Mouse (Mus musculus) kidney, embryonic 15.5 days (tissue): ENCODE results near the gene Nucks1. TPM values are rescaled to one million over a fixed set of nuclear protein-coding genes. Genes with fewer than 3 reads are reported as not detected.
A peak's percentile ranks its signal among the peaks of the same experiment; 100 is the strongest.

Experiments used
- ATAC-seq: fragments of 200-750 bp; cut with Nextera tagmentation; replicated peaks from 2 replicates; pipeline ENCODE4 v1.8.0; 2017; ENCODE audit warnings: moderate TSS enrichment; ENCODE audit not compliant: low FRiP score
- H3K27ac ChIP-seq: fragments of 300-500 bp; sonication (generic); 2 replicates; pipeline ENCODE4 v1.5.1; 2015; ENCODE audit warnings: mild to moderate bottlenecking, inconsistent platforms
- H3K27me3 ChIP-seq: fragments of 300-500 bp; sonication (generic); 2 replicates; pipeline ENCODE4 v1.6.1; 2015; ENCODE audit warnings: inconsistent platforms
- H3K36me3 ChIP-seq: fragments of 300-500 bp; sonication (generic); 2 replicates; pipeline ENCODE4 v1.6.1; 2015; ENCODE audit warnings: inconsistent platforms
- H3K4me1 ChIP-seq: fragments of 300-500 bp; sonication (generic); 2 replicates; pipeline ENCODE4 v1.6.1; 2015; ENCODE audit warnings: inconsistent platforms
- H3K4me2 ChIP-seq: fragments of 300-500 bp; sonication (generic); 2 replicates; pipeline ENCODE4 v1.6.1; 2015; ENCODE audit warnings: moderate library complexity, mild to moderate bottlenecking, inconsistent platforms
- H3K4me3 ChIP-seq: fragments of 300-500 bp; sonication (generic); replicated peaks from 2 replicates; pipeline ENCODE4 v1.5.1; 2015; ENCODE audit warnings: mild to moderate bottlenecking, inconsistent platforms
- H3K9ac ChIP-seq: fragments of 300-500 bp; sonication (generic); 2 replicates; pipeline ENCODE4 v1.6.1; 2015; ENCODE audit warnings: mild to moderate bottlenecking, inconsistent platforms
- H3K9me3 ChIP-seq: fragments of 300-500 bp; sonication (generic); replicated peaks from 2 replicates; pipeline ENCODE4 v1.6.1; 2016; ENCODE audit warnings: inconsistent platforms
- WGBS: fragments of 180-500 bp; shearing (Covaris S2); methylation state at CpG from one replicate; pipeline ENCODE4 v1.1.7; 2015; ENCODE audit warnings: mixed read lengths; 5-methylcytosine and 5-hydroxymethylcytosine counted together
- polyA plus RNA-seq: library from polyadenylated mRNA; unstranded; fragments of >200 nt; fragmentation: Nextera tagmentation; extraction: Ambion mirVana; gene quantifications from 2 replicates; pipeline ENCODE4 v1.2.1, GENCODE M21; 2015

Gene Nucks1
- polyA plus RNA-seq, 1 experiment from 2014 or later = 85.7 TPM

GRCm38 (mm10) chr1:131970322-131970660 lies 60.0 kb downstream of the Nucks1 start:
- H3K27ac ChIP-seq = peak overlapping the region; percentile 88

GRCm38 (mm10) chr1:131970661-131971520 lies 60.6 kb downstream of the Nucks1 start:
- no peak for ATAC-seq
- peak overlapping the region; percentile 88 for H3K27ac ChIP-seq
- peaks cover 78% of the 10 kb centered on the region for H3K4me1 ChIP-seq
- no peak overlapping the region for H3K9ac ChIP-seq
- no peaks in the 10 kb centered on the region for H3K36me3 ChIP-seq
- WGBS = 11% methylated on average over 16 of the region's 16 CpGs
- H3K9me3 ChIP-seq = no peaks in the 10 kb centered on the region
- H3K27me3 ChIP-seq = 0 out of 2 replicates have a peak, but pooled peaks cover 3% of the 10 kb centered on the region
- H3K4me3 ChIP-seq = 0 out of 2 replicates have a peak overlapping the region, but pooled peaks have one; percentile 2
- peak overlapping the region; percentile 29 for H3K4me2 ChIP-seq

More at GRCm38 (mm10) chr1:131970322-131970660, 60.0 kb downstream of the Nucks1 start:
- Histone ChIP-seq H3K4me3 (0 out of 2 replicates have a peak overlapping the region, but pooled peaks have one; percentile 2), H3K4me1 (peaks cover 83% of the 10 kb centered on the region), H3K36me3 (no peaks in the 10 kb centered on the region), H3K9me3 (no peaks in the 10 kb centered on the region), H3K9ac (no peak overlapping the region), H3K27me3 (0 out of 2 replicates have a peak, but pooled peaks cover 3% of the 10 kb centered on the region), H3K4me2 (no peak overlapping the region)
- WGBS = 47% methylated on average over 5 of the region's 5 CpGs
- ATAC-seq = no peak

- peaks cover 70% of the 10 kb centered on the region for H3K4me1 ChIP-seq
- 21% methylated on average over 15 of the region's 15 CpGs for WGBS
- H3K36me3 ChIP-seq = no peaks in the 10 kb centered on the region
- no peaks in the 10 kb centered on the region for H3K9me3 ChIP-seq
- peak; percentile 71 for ATAC-seq
- H3K4me2 ChIP-seq = peak overlapping the region; percentile 34
- H3K27me3 ChIP-seq = 0 out of 2 replicates have a peak, but pooled peaks cover under 1% of the 10 kb centered on the region
- no peak overlapping the region for H3K4me3 ChIP-seq
- H3K9ac ChIP-seq = no peak overlapping the region
- peak overlapping the region; percentile 88 for H3K27ac ChIP-seq
Measured at GRCm38 (mm10) chr1:131971771-131972497, 61.6 kb downstream of the Nucks1 start.

GRCm38 (mm10) chr1:131972498-131973334 lies 62.4 kb downstream of the Nucks1 start:
- Histone ChIP-seq H3K9me3 (no peaks in the 10 kb centered on the region), H3K4me3 (no peak overlapping the region), H3K36me3 (0 out of 2 replicates have a peak, but pooled peaks cover 2% of the 10 kb centered on the region), H3K27ac (peak overlapping the region; percentile 88), H3K4me1 (peaks cover 62% of the 10 kb centered on the region), H3K9ac (no peak overlapping the region), H3K27me3 (0 out of 2 replicates have a peak, but pooled peaks cover 4% of the 10 kb centered on the region), H3K4me2 (peak overlapping the region; percentile 34)
- peak; percentile 75 for ATAC-seq
- WGBS = 20% methylated on average over 13 of the region's 13 CpGs

GRCm38 (mm10) chr1:131973991-131974390 lies 63.7 kb downstream of the Nucks1 start:
- no peak overlapping the region for H3K27ac ChIP-seq
- no peak for ATAC-seq
- no peak overlapping the region for H3K4me2 ChIP-seq
- 0 out of 2 replicates have a peak, but pooled peaks cover 4% of the 10 kb centered on the region for H3K27me3 ChIP-seq
- H3K9me3 ChIP-seq = no peaks in the 10 kb centered on the region
- H3K9ac ChIP-seq = no peak overlapping the region
- WGBS = 74% methylated on average over 6 of the region's 6 CpGs
- 0 out of 2 replicates have a peak, but pooled peaks cover 4% of the 10 kb centered on the region for H3K36me3 ChIP-seq
- H3K4me1 ChIP-seq = peaks cover 51% of the 10 kb centered on the region
- H3K4me3 ChIP-seq = no peak overlapping the region

- Histone ChIP-seq H3K36me3 (0 out of 2 replicates have a peak, but pooled peaks cover 4% of the 10 kb centered on the region), H3K9me3 (no peaks in the 10 kb centered on the region), H3K4me1 (peaks cover 26% of the 10 kb centered on the region), H3K27ac (no peak overlapping the region), H3K9ac (no peak overlapping the region), H3K4me2 (no peak overlapping the region), H3K27me3 (0 out of 2 replicates have a peak, but pooled peaks cover 4% of the 10 kb centered on the region), H3K4me3 (no peak overlapping the region)
- WGBS = 92% methylated on average over 5 of the region's 5 CpGs
- no peak for ATAC-seq
Measured at GRCm38 (mm10) chr1:131976886-131977285, 66.6 kb downstream of the Nucks1 start.

- Histone ChIP-seq H3K9me3 (no peaks in the 10 kb centered on the region), H3K36me3 (0 out of 2 replicates have a peak, but pooled peaks cover 4% of the 10 kb centered on the region), H3K4me1 (no peaks in the 10 kb centered on the region), H3K9ac (no peak overlapping the region), H3K27ac (no peak overlapping the region), H3K27me3 (0 out of 2 replicates have a peak, but pooled peaks cover 4% of the 10 kb centered on the region), H3K4me2 (no peak overlapping the region), H3K4me3 (no peak overlapping the region)
- WGBS = 40% methylated on average over 2 of the region's 2 CpGs
- no peak for ATAC-seq
Measured at GRCm38 (mm10) chr1:131980471-131980870, 70.1 kb downstream of the Nucks1 start.

- Histone ChIP-seq H3K27ac (no peak overlapping the region), H3K27me3 (0 out of 2 replicates have a peak, but pooled peaks cover 4% of the 10 kb centered on the region), H3K36me3 (0 out of 2 replicates have a peak, but pooled peaks cover 4% of the 10 kb centered on the region), H3K9ac (no peak overlapping the region), H3K4me3 (no peak overlapping the region), H3K4me2 (no peak overlapping the region), H3K9me3 (no peaks in the 10 kb centered on the region), H3K4me1 (no peaks in the 10 kb centered on the region)
- ATAC-seq = peak; percentile 73; the same call in 1 of the 2 replicates
- 56% methylated on average over 12 of the region's 12 CpGs for WGBS
Measured at GRCm38 (mm10) chr1:131981378-131982013, 71.2 kb downstream of the Nucks1 start.

- Histone ChIP-seq H3K36me3 (no peaks in the 10 kb centered on the region), H3K9me3 (no peaks in the 10 kb centered on the region), H3K27ac (no peak overlapping the region), H3K9ac (no peak overlapping the region), H3K4me1 (no peaks in the 10 kb centered on the region), H3K4me3 (no peak overlapping the region), H3K27me3 (no peaks in the 10 kb centered on the region), H3K4me2 (no peak overlapping the region)
- WGBS = 10% methylated on average over 5 of the region's 5 CpGs
- peak; percentile 22; the same call in 1 of the 2 replicates for ATAC-seq
Measured at GRCm38 (mm10) chr1:131982907-131983306, 72.6 kb downstream of the Nucks1 start.

- H3K9me3 ChIP-seq = no peaks in the 10 kb centered on the region
- no peak overlapping the region for H3K9ac ChIP-seq
- H3K36me3 ChIP-seq = no peaks in the 10 kb centered on the region
- no peak overlapping the region for H3K27ac ChIP-seq
- H3K4me1 ChIP-seq = no peaks in the 10 kb centered on the region
- H3K27me3 ChIP-seq = no peaks in the 10 kb centered on the region
- H3K4me3 ChIP-seq = no peak overlapping the region
- WGBS = 88% methylated on average over 2 of the region's 2 CpGs
- H3K4me2 ChIP-seq = no peak overlapping the region
- ATAC-seq = no peak
Measured at GRCm38 (mm10) chr1:131983806-131984205, 73.5 kb downstream of the Nucks1 start.
